Mouse (Mus musculus) limb, embryonic 11.5 days (tissue): Measurements from ENCODE around the gene Timm29. TPM values are rescaled to one million over a fixed set of nuclear protein-coding genes. Genes with fewer than 3 reads are reported as not detected.

Source experiments
- ATAC-seq: fragments of 200-750 bp; cut with Nextera tagmentation; 2 replicates; pipeline ENCODE4 v1.8.0; 2017; ENCODE audit warnings: low read depth; ENCODE audit not compliant: insufficient number of reproducible peaks, low FRiP score, low TSS enrichment
- DNase-seq: peaks from one replicate; pipeline ENCODE4 v3.0.0-alpha.2; 2015; ENCODE audit warnings: low spot score
- H3K27ac ChIP-seq: fragments of 300-500 bp; sonication (generic); replicated peaks from 2 replicates; pipeline ENCODE4 v1.5.1; 2014; ENCODE audit warnings: low read depth, mild to moderate bottlenecking, low read length
- H3K27me3 ChIP-seq: fragments of 300-500 bp; sonication (generic); 2 replicates; pipeline ENCODE4 v1.6.1; 2014; ENCODE audit warnings: mild to moderate bottlenecking, low read length, mixed read lengths; ENCODE audit not compliant: control insufficient read depth, insufficient read depth
- H3K36me3 ChIP-seq: fragments of 300-500 bp; sonication (generic); 2 replicates; pipeline ENCODE4 v1.6.1; 2014; ENCODE audit warnings: mild to moderate bottlenecking, low read length, moderate library complexity, mixed read lengths; ENCODE audit not compliant: control insufficient read depth, insufficient read depth
- H3K4me1 ChIP-seq: fragments of 300-500 bp; sonication (generic); 2 replicates; pipeline ENCODE4 v1.6.1; 2014; ENCODE audit warnings: low read length, mixed read lengths; ENCODE audit not compliant: control insufficient read depth, insufficient read depth
- H3K4me2 ChIP-seq: fragments of 300-500 bp; sonication (generic); 2 replicates; pipeline ENCODE4 v1.6.1; 2014; ENCODE audit warnings: low read depth, mild to moderate bottlenecking, moderate library complexity; ENCODE audit not compliant: severe bottlenecking
- H3K4me3 ChIP-seq: fragments of 300-500 bp; sonication (generic); 2 replicates; pipeline ENCODE4 v1.5.1; 2014; ENCODE audit warnings: low read depth, low read length
- H3K9ac ChIP-seq: fragments of 300-500 bp; sonication (generic); 2 replicates; pipeline ENCODE4 v1.6.1; 2014; ENCODE audit warnings: mild to moderate bottlenecking, low read length
- H3K9me3 ChIP-seq: fragments of 300-500 bp; sonication (generic); 2 replicates; pipeline ENCODE4 v1.6.1; 2016; ENCODE audit warnings: low read length; ENCODE audit not compliant: control insufficient read depth
- WGBS: fragments of 180-500 bp; shearing (Covaris S2); extraction: QIAGEN DNeasy Blood & Tissue Kit; methylation state at CpG from one replicate; pipeline ENCODE4 v1.1.7; 2014; 5-methylcytosine and 5-hydroxymethylcytosine counted together
- microRNA counts: library from miRNA; unstranded; fragments of <30 nt; microRNA quantifications from one replicate; lab custom pipeline; 2016
- microRNA-seq: library from miRNA; unstranded; fragments of <30 nt; microRNA quantifications from one replicate; pipeline ENCODE4, GENCODE M21; 2016
- polyA plus RNA-seq: library from polyadenylated mRNA; unstranded; fragments of >200 nt; fragmentation: Nextera tagmentation; extraction: Ambion mirVana; gene quantifications from 2 replicates; pipeline ENCODE4 v1.2.1, GENCODE M21; 2014

Gene Timm29
- polyA plus RNA-seq, 1 experiment from 2014 or later = 44.9 TPM

GRCm38 (mm10) chr9:21633106-21633505 is 40.6 kb downstream of the Timm29 start:
- whole genome bisulfite sequencing = 86% methylated on average over 3 of the region's 3 CpGs
- no peak overlapping the region for H3K27ac ChIP-seq

GRCm38 (mm10) chr9:21635639-21636038 is 43.1 kb downstream of the Timm29 start:
- Histone ChIP-seq H3K36me3 (peaks cover 45% of the 10 kb centered on the region), H3K9me3 (no peaks in the 10 kb centered on the region), H3K27me3 (no peaks in the 10 kb centered on the region), H3K4me2 (no peak overlapping the region), H3K27ac (no peak overlapping the region), H3K4me1 (no peaks in the 10 kb centered on the region), H3K9ac (no peak overlapping the region), H3K4me3 (no peak overlapping the region)
- ATAC-seq = no peak
- WGBS = 80% methylated on average over 7 of the region's 7 CpGs
- DNase-seq = no peak

More at GRCm38 (mm10) chr9:21633106-21633505, 40.6 kb downstream of the Timm29 start:
- ATAC-seq = no peak
- Histone ChIP-seq H3K4me1 (no peaks in the 10 kb centered on the region), H3K4me3 (no peak overlapping the region), H3K9ac (no peak overlapping the region), H3K4me2 (no peak overlapping the region), H3K36me3 (peaks cover 30% of the 10 kb centered on the region), H3K9me3 (no peaks in the 10 kb centered on the region), H3K27me3 (no peaks in the 10 kb centered on the region)
- DNase-seq = no peak

- H3K9me3 ChIP-seq = no peaks in the 10 kb centered on the region
- no peak overlapping the region for H3K4me3 ChIP-seq
- H3K27ac ChIP-seq = no peak overlapping the region
- WGBS = 97% methylated on average over 11 of the region's 11 CpGs
- H3K4me1 ChIP-seq = no peaks in the 10 kb centered on the region
- no peak overlapping the region for H3K4me2 ChIP-seq
- no peak for DNase-seq
- H3K9ac ChIP-seq = no peak overlapping the region
- peaks cover 72% of the 10 kb centered on the region for H3K36me3 ChIP-seq
- H3K27me3 ChIP-seq = no peaks in the 10 kb centered on the region
- no peak for ATAC-seq
These were observed 46.5 kb downstream of the Timm29 start for GRCm38 (mm10) chr9:21639031-21639430.

MicroRNAs within 50 kb of the gene (microRNA counts, 519-probe panel; counts per million panel counts)
- microRNA mmu-miR-1946b (lab: Ali Mortazavi, UCI) = not detected

Small RNA genes lying within 50 kb of the gene (microRNA-seq; reads per million reads assigned to microRNA genes)
- gene Mir1946b = not detected

Other genes with a start within 250 kb of the Timm29 start
- gene Ilf3, start 224.9 kb upstream of the Timm29 start, polyA plus RNA-seq = 268 and 285 TPM in 2 replicates
- 48.3 and 50.3 TPM in 2 replicates for gene Qtrt1, start 180.9 kb upstream of the Timm29 start, polyA plus RNA-seq
- gene Dnm2, start 167.8 kb upstream of the Timm29 start, polyA plus RNA-seq = 66.4 and 67.0 TPM in 2 replicates
- gene Tmed1, start 82.5 kb upstream of the Timm29 start, polyA plus RNA-seq = 97.0 and 99.6 TPM in 2 replicates
- 2.5 and 3.2 TPM in 2 replicates for gene AB124611, start 66.5 kb upstream of the Timm29 start, polyA plus RNA-seq
- gene Carm1, start 45.8 kb upstream of the Timm29 start, polyA plus RNA-seq = 78.9 and 93.7 TPM in 2 replicates
- 14.0 and 18.0 TPM in 2 replicates for gene Yipf2, start 106 bp downstream of the Timm29 start, polyA plus RNA-seq
- 143 and 155 TPM in 2 replicates for gene Smarca4, start 23.4 kb downstream of the Timm29 start, polyA plus RNA-seq
- 15.2 and 23.2 TPM in 2 replicates for gene Ldlr, start 130.8 kb downstream of the Timm29 start, polyA plus RNA-seq
- 176 and 183 TPM in 2 replicates for gene Spc24, start 167.6 kb downstream of the Timm29 start, polyA plus RNA-seq
- gene Kank2, start 206.0 kb downstream of the Timm29 start, polyA plus RNA-seq = 11.6 and 12.7 TPM in 2 replicates
- gene Angptl8, start 242.8 kb downstream of the Timm29 start, polyA plus RNA-seq = 0.64 and 0.82 TPM in 2 replicates